Mouse (Mus musculus): ENCODE results near the gene Epb41l2.

DNA sequence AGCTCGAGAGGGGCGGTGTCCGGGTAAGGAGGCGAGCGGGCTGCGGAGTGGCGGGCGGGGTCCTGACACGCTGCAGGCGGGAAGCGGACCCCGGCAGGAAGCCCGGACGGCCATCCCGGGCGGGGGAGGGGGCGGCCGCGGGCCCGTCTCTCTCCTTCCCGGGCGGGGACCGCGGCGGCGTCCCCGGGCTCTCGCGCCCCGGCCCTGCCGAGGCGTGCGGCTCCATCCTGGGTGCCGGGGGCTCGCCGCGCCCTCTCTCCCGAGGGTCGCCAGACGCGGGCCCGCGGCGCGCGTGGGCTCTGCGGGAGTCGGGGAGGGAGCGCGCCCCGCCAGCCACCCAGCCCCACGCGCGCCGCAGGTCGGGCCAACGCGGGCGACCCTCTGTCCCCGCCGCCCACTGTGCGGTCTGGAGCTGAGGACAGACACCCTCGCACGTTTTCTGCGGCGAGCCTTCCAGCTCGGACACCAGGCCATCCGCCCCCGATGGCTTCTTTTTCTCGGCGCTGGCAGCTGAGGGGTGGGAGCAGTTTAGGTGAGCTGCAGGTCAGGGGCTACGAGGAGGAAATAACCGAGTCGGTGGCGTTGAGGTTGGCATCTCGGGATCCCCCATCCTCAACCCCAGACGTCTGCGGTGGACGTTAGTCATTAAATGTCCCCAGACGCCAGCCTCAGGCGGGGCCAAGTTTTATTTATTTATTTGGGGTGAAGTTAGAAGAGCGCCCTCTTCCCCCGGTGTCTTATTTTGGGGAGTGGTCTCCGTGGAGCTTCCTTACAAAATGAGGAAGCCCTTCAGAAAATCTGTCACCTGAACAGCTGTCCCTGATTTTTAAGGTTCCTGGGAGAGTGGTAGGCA is 587 bp downstream of the Epb41l2 start:
- TF ChIP-seq CTCF (conservative IDR thresholded peaks at IDR 0.05; ENCODE audit: low read length) (no peak), NANOG (IDR thresholded peaks at IDR 0.05; ENCODE audit: borderline replicate concordance, low read length) (no peak)

Measured in E14TG2a.4 (cell line).